Mouse (Mus musculus): ENCODE measurements around the gene Tshz2. TPM values are rescaled to one million over a fixed set of nuclear protein-coding genes. Genes with fewer than 3 reads are reported as not detected.
A peak's percentile ranks its signal among the peaks of the same experiment; 100 is the strongest.

The Tshz2 gene
- polyA plus RNA-seq, 2 experiments, result 0.43 to 1.5 TPM

DNA sequence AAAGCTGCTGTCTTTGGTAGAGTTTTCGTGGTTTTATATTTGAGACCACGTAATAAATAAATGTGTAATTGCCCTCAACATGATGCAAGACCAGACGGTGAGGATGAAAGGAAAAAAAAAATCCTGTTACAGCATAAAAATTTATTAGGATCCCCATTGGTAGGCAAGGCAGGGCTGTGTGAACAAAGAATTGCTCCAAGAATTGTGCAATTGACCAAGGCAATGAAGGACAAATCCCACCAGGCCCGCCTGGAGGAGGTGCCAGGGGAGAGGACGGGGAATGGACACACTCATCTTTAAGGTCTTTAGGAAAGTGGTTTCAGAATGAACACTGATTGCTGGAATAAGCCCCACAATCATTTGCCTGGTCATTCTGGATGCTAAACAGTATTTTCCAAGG, 154.6 kb downstream of the Tshz2 start:
- H3K9ac ChIP-seq (replicated peaks), result no peak overlapping the region
- H3K9me3 ChIP-seq (ENCODE audit: control insufficient read depth, low read length), result no peaks in the 10 kb centered on the region
- no peak overlapping the region for H3K27ac ChIP-seq
- no peak overlapping the region for H3K4me3 ChIP-seq (ENCODE audit: insufficient read depth in 1 of 2, low read depth in 2 of 2, low read length in 2 of 2)
- ATAC-seq (ENCODE audit: insufficient read depth), result no peak
- peaks cover 0 to 13% of the 10 kb centered on the region in 2 experiments; a peak in 2 of 4 replicates for H3K4me1 ChIP-seq (replicated peaks; ENCODE audit: control insufficient read depth in 2 of 2, insufficient read depth in 2 of 2, low read length in 1 of 2)
- no peak overlapping the region for H3K4me2 ChIP-seq (ENCODE audit: low read depth)
- no peaks in the 10 kb centered on the region for H3K36me3 ChIP-seq (replicated peaks; ENCODE audit: control insufficient read depth, insufficient read depth, low read depth)
- no peak for DNase-seq (ENCODE audit: low read depth in 3 of 3, low spot score in 3 of 3)
- H3K27me3 ChIP-seq (ENCODE audit: control insufficient read depth, insufficient read depth, low read length), result no peaks in the 10 kb centered on the region
- WGBS (ENCODE audit: insufficient replicate concordance), result 50% methylated on average over 5 of the region's 5 CpGs
- TF ChIP-seq EP300 (IDR thresholded peaks at IDR 0.05; ENCODE audit: low read depth) (no peak), CTCF (IDR thresholded peaks at IDR 0.05; ENCODE audit: low read depth) (no peak)

DNA sequence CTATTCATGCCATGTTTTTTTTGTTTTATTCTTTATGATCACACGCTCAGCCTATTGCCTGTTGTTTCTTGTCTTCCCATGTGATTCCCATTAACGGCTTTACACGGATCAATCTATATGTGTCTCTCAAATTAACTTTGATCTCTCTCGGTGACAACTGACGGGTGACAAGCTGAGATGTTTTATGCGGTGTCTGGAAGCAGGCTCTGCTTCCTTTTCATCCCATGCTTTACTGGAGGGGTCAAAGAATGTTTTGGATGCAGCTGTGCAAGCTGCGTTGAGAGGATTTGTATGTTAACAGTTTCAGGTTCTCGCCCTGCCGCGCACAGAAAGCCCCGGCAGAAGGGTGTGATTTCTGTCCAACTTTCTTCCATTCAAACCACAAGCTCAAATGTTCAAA, 155.1 kb downstream of the Tshz2 start:
- H3K4me3 ChIP-seq (ENCODE audit: insufficient read depth in 1 of 2, low read depth in 2 of 2, low read length in 2 of 2), result no peak overlapping the region
- H3K27me3 ChIP-seq (ENCODE audit: control insufficient read depth, insufficient read depth, low read length), result no peaks in the 10 kb centered on the region
- no peak overlapping the region for H3K27ac ChIP-seq
- TF ChIP-seq EP300 (IDR thresholded peaks at IDR 0.05; ENCODE audit: low read depth) (no peak), CTCF (IDR thresholded peaks at IDR 0.05; ENCODE audit: low read depth) (no peak)
- H3K4me2 ChIP-seq (ENCODE audit: low read depth), result no peak overlapping the region
- ATAC-seq (ENCODE audit: insufficient read depth) (no peak), DNase-seq (ENCODE audit: low read depth in 3 of 3, low spot score in 3 of 3) (no peak)
- no peaks in the 10 kb centered on the region for H3K36me3 ChIP-seq (replicated peaks; ENCODE audit: control insufficient read depth, insufficient read depth, low read depth)
- 65% methylated on average over 11 of the region's 11 CpGs for WGBS (ENCODE audit: insufficient replicate concordance)
- no peak overlapping the region for H3K9ac ChIP-seq (replicated peaks)
- H3K4me1 ChIP-seq (replicated peaks; ENCODE audit: control insufficient read depth in 2 of 2, insufficient read depth in 2 of 2, low read length in 1 of 2), result peaks cover 0 to 13% of the 10 kb centered on the region in 2 experiments; a peak in 2 of 4 replicates
- no peaks in the 10 kb centered on the region for H3K9me3 ChIP-seq (ENCODE audit: control insufficient read depth, low read length)

DNA sequence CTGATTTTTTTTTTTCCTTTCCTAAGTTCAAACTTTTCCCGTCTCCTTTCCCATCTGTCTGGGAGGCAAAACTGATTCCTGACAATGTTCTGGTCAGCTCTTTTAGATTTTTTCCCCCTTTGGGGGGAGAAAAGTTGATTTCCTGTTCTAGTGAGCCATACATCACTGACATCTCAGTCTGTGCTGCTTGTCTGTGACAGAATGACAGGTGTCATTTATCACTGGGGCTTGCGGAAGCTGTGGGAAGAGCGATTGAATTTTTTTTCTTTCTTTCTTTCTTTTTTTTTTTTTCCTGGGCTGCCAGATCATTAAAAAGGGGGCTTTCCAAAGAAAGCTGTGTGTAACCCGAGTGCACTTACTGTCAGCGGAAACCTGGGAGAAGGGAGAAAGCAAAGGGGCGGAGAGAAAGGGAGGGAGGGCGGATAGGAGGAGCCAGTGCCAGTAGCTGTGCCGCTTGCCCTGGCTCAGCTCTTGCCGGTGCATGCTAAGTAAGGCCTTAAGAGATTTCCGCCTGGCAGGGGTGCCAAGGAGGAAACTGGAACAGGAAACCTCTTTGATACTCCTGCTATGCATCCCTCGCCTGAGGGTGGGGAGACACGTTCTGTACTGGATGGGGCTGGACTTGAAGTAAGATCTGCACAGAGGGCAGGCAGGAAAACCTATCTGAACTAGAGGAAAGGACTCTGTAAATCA, 157.8 kb downstream of the Tshz2 start:
- 4% methylated on average over 12 of the region's 12 CpGs for WGBS (ENCODE audit: insufficient replicate concordance)
- H3K27me3 ChIP-seq (ENCODE audit: control insufficient read depth, insufficient read depth, low read length), result no peaks in the 10 kb centered on the region
- no peak for DNase-seq (ENCODE audit: low read depth in 3 of 3, low spot score in 3 of 3)
- no peaks in the 10 kb centered on the region for H3K9me3 ChIP-seq (ENCODE audit: control insufficient read depth, low read length)
- no peak for TF ChIP-seq CTCF (IDR thresholded peaks at IDR 0.05; ENCODE audit: low read depth)
- no peak for TF ChIP-seq EP300 (IDR thresholded peaks at IDR 0.05; ENCODE audit: low read depth)
- no peak overlapping the region for H3K27ac ChIP-seq
- no peaks in the 10 kb centered on the region for H3K36me3 ChIP-seq (replicated peaks; ENCODE audit: control insufficient read depth, insufficient read depth, low read depth)
- H3K4me3 ChIP-seq (ENCODE audit: insufficient read depth in 1 of 2, low read depth in 2 of 2, low read length in 2 of 2), result peak overlapping the region in 1 of 2 experiments; percentile 11; a peak in 1 of 4 replicates
- H3K4me2 ChIP-seq (ENCODE audit: low read depth), result peak overlapping the region; percentile 29
- ATAC-seq (ENCODE audit: insufficient read depth), result peak; percentile 59; the same call in 1 of the 2 replicates
- H3K9ac ChIP-seq (replicated peaks), result no peak overlapping the region
- H3K4me1 ChIP-seq (replicated peaks; ENCODE audit: control insufficient read depth in 2 of 2, insufficient read depth in 2 of 2, low read length in 1 of 2), result peaks cover 0 to 6% of the 10 kb centered on the region in 2 experiments; a peak in 2 of 4 replicates

DNA sequence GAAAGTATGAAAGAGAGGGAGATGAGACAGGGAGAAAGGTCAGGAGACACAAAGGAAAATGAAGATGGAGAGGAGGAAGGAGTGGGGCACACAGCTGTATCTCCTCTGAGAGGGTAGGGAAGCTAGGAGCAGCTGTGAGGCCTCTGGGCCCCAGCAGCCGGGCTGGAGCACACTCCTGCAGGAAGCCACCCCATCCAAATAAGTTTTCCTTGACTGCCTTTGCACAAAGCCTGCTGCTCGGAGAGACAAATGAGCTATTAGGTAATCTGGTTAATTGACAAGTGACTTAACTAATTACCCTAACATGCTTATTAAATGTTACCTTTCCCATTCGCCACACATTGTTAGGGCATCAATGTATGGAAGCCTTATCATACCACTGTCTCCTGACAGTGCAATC, 159.9 kb downstream of the Tshz2 start:
- ATAC-seq (ENCODE audit: insufficient read depth), result no peak
- H3K27me3 ChIP-seq (ENCODE audit: control insufficient read depth, insufficient read depth, low read length), result no peaks in the 10 kb centered on the region
- WGBS (ENCODE audit: insufficient replicate concordance), result 29% methylated on average over 3 of the region's 3 CpGs

DNA sequence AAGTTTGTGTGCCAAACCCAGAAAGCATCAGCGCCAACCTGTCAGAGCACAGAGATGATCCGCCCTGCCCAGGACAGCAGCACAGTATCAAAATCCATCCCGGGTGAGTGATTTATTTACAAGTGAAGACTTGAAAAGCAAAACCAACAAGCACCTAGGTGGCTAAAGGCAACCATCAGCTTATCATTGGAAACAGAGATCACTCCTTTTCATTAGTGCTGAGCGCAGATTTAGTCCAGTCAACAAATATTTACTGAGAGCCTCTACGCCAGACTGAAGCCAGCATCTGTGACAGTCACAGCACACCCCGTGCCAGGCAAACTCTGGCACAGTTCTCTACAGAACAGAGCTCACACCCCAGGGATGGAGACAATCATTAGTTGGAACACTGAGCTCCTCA, 169.4 kb downstream of the Tshz2 start:
- no peak for DNase-seq (ENCODE audit: low read depth in 3 of 3, low spot score in 3 of 3)
- Histone ChIP-seq H3K27me3 (ENCODE audit: control insufficient read depth, insufficient read depth, low read length) (no peaks in the 10 kb centered on the region), H3K9me3 (ENCODE audit: control insufficient read depth, low read length) (no peaks in the 10 kb centered on the region), H3K9ac (replicated peaks) (no peak overlapping the region), H3K4me2 (ENCODE audit: low read depth) (no peak overlapping the region), H3K27ac (no peak overlapping the region), H3K4me1 (replicated peaks; ENCODE audit: control insufficient read depth in 2 of 2, insufficient read depth in 2 of 2, low read length in 1 of 2) (0 out of 4 replicates have a peak, but pooled peaks cover 0 to 5% of the 10 kb centered on the region in 2 experiments), H3K36me3 (replicated peaks; ENCODE audit: control insufficient read depth, insufficient read depth, low read depth) (no peaks in the 10 kb centered on the region), H3K4me3 (ENCODE audit: insufficient read depth in 1 of 2, low read depth in 2 of 2, low read length in 2 of 2) (no peak overlapping the region)
- TF ChIP-seq CTCF (IDR thresholded peaks at IDR 0.05; ENCODE audit: low read depth) (no peak), EP300 (IDR thresholded peaks at IDR 0.05; ENCODE audit: low read depth) (no peak)
- WGBS (ENCODE audit: insufficient replicate concordance), result 69% methylated on average over 6 of the region's 6 CpGs
- no peak for ATAC-seq (ENCODE audit: insufficient read depth)

More for the DNA sequence above, 159.9 kb downstream of the Tshz2 start:
- Histone ChIP-seq H3K36me3 (replicated peaks; ENCODE audit: control insufficient read depth, insufficient read depth, low read depth) (no peaks in the 10 kb centered on the region), H3K27ac (no peak overlapping the region), H3K4me3 (ENCODE audit: insufficient read depth in 1 of 2, low read depth in 2 of 2, low read length in 2 of 2) (no peak overlapping the region), H3K4me2 (ENCODE audit: low read depth) (no peak overlapping the region), H3K9ac (replicated peaks) (no peak overlapping the region), H3K4me1 (replicated peaks; ENCODE audit: control insufficient read depth in 2 of 2, insufficient read depth in 2 of 2, low read length in 1 of 2) (peaks cover 0 to 3% of the 10 kb centered on the region in 2 experiments; a peak in 2 of 4 replicates), H3K9me3 (ENCODE audit: control insufficient read depth, low read length) (no peaks in the 10 kb centered on the region)
- no peak for TF ChIP-seq CTCF (IDR thresholded peaks at IDR 0.05; ENCODE audit: low read depth)
- no peak for TF ChIP-seq EP300 (IDR thresholded peaks at IDR 0.05; ENCODE audit: low read depth)
- DNase-seq (ENCODE audit: low read depth in 3 of 3, low spot score in 3 of 3), result no peak

Data from liver, embryonic 14.5 days (tissue).